Comparison of ENCODE assay signal across 26 mouse cellular contexts in the genomic region with DNA sequence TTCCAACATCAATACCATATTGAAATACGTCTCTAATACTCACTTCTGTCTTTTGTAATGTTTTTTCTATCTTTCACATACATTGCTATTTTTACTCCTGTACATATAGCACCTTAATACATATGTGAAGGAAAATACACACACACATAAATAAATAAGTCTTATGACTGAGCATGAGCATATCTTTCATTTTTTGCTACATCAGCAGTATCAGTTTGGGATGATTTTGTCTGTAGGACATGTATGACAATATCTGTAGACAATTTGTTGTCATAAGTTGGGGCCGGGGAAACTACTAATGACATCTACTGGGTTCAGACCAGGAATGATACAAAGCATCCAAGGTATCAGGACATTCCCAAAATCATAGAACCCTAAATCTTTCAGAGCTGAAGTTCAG.
"Had no signal": no experiment of that assay in that cellular context is flagged by ENCODE, and none has a peak within 500 bp of the region (broad histone marks: within the 10 kb centered on the region; RNA-seq: fewer than 3 reads in every experiment).

No protein-coding gene starts in this region.

- H3K4me3 ChIP-seq: embryonic facial prominence, embryonic 10.5 days; embryonic facial prominence, embryonic 12.5 days; embryonic facial prominence, embryonic 13.5 days; embryonic facial prominence, embryonic 15.5 days; erythroblast, embryonic 14.5 days; forebrain, embryonic 10.5 days; forebrain, embryonic 12.5 days; forebrain, embryonic 13.5 days; forebrain, embryonic 15.5 days; gastrocnemius, adult 2 months; heart, adult 2 months had no signal

- H3K9ac ChIP-seq: embryonic facial prominence, embryonic 12.5 days; embryonic facial prominence, embryonic 13.5 days; embryonic facial prominence, embryonic 15.5 days; forebrain, embryonic 12.5 days; forebrain, embryonic 13.5 days; forebrain, embryonic 15.5 days; forebrain, postnatal 0 days had no signal

- H3K27me3 ChIP-seq: embryonic facial prominence, embryonic 12.5 days; embryonic facial prominence, embryonic 13.5 days; embryonic facial prominence, embryonic 15.5 days; forebrain, embryonic 12.5 days; forebrain, embryonic 13.5 days; forebrain, embryonic 15.5 days had no signal

- ATAC-seq: forebrain, embryonic 13.5 days; forebrain, embryonic 14.5 days; forebrain, embryonic 15.5 days; forebrain, embryonic 16.5 days; forebrain, postnatal 0 days had no signal

- H3K27ac ChIP-seq: embryonic facial prominence, embryonic 10.5 days; embryonic facial prominence, embryonic 12.5 days; embryonic facial prominence, embryonic 13.5 days; embryonic facial prominence, embryonic 15.5 days; forebrain, embryonic 10.5 days; forebrain, embryonic 12.5 days; forebrain, embryonic 13.5 days; forebrain, embryonic 15.5 days; gastrocnemius, adult 2 months; heart, adult 2 months had no signal

- H3K36me3 ChIP-seq: embryonic facial prominence, embryonic 10.5 days; embryonic facial prominence, embryonic 12.5 days; embryonic facial prominence, embryonic 13.5 days; embryonic facial prominence, embryonic 15.5 days; forebrain, embryonic 10.5 days; forebrain, embryonic 12.5 days; forebrain, embryonic 15.5 days had no signal

- H3K4me2 ChIP-seq: embryonic facial prominence, embryonic 12.5 days; embryonic facial prominence, embryonic 13.5 days; embryonic facial prominence, embryonic 15.5 days; forebrain, embryonic 12.5 days; forebrain, embryonic 13.5 days; forebrain, embryonic 15.5 days had no signal

- H3K4me1 ChIP-seq: embryonic facial prominence, embryonic 10.5 days; embryonic facial prominence, embryonic 12.5 days; embryonic facial prominence, embryonic 13.5 days; embryonic facial prominence, embryonic 15.5 days; forebrain, embryonic 10.5 days; forebrain, embryonic 12.5 days; forebrain, embryonic 13.5 days; forebrain, embryonic 15.5 days had no signal

- DNase-seq: cerebellum, adult 9-11 months; cerebellum, postnatal 10 days; cerebellum, postnatal 14 days; cerebellum, postnatal 25 days; cerebellum, postnatal 36 days; embryo, embryonic 11 days; forebrain, postnatal 0 days; gastrocnemius, adult 2 months; gastrocnemius, postnatal 10 days; gastrocnemius, postnatal 14 days; gastrocnemius, postnatal 25 days; gastrocnemius, postnatal 36 days; heart, adult 11 months; heart, adult 18-20 months; heart, adult 2 months had no signal

- H3K9me3 ChIP-seq: embryonic facial prominence, embryonic 10.5 days; embryonic facial prominence, embryonic 12.5 days; embryonic facial prominence, embryonic 13.5 days; embryonic facial prominence, embryonic 15.5 days; forebrain, embryonic 10.5 days; forebrain, embryonic 12.5 days; forebrain, embryonic 13.5 days; forebrain, embryonic 15.5 days had no signal
